Mouse (Mus musculus): ENCODE data around the gene Hpdl. TPM values are rescaled to one million over a fixed set of nuclear protein-coding genes. Genes with fewer than 3 reads are reported as not detected.

Gene Hpdl
- total RNA-seq, 2 experiments from 2014 or later = 1.5 to 1.9 TPM

DNA sequence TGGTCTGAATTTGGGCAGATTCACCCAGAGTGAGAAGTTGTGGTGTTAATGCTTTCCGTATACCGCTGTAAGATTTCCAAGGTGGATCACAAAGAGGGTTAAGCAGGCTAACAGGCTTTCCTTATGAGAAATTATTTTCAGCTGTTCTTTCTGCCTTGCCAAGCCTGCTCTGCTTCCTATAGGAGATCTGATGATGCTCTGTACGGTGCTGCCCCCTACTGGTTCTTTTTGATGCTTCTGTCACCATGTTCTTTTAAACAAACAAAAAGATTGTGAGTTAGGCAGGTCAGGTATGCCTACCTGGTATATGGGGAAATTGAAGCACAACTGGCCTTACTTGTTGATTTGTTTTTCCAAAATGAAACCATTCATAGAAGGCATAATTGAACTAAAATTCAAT, 32.6 kb downstream of the Hpdl start:
- TF ChIP-seq CTCF (IDR thresholded peaks at IDR 0.05) = peak; percentile 87
- peak overlapping the region; percentile 65 for H3K27ac ChIP-seq
- intact Hi-C loops (cut with DNase I) = loop anchor here (1.0 to 5.0 kb wide), 2 partner anchors 70 to 147 kb away; no protein-coding TSS in a partner anchor
- peak overlapping the region; percentile 58 for H3K4me3 ChIP-seq
- peak; percentile 75 for DNase-seq

DNA sequence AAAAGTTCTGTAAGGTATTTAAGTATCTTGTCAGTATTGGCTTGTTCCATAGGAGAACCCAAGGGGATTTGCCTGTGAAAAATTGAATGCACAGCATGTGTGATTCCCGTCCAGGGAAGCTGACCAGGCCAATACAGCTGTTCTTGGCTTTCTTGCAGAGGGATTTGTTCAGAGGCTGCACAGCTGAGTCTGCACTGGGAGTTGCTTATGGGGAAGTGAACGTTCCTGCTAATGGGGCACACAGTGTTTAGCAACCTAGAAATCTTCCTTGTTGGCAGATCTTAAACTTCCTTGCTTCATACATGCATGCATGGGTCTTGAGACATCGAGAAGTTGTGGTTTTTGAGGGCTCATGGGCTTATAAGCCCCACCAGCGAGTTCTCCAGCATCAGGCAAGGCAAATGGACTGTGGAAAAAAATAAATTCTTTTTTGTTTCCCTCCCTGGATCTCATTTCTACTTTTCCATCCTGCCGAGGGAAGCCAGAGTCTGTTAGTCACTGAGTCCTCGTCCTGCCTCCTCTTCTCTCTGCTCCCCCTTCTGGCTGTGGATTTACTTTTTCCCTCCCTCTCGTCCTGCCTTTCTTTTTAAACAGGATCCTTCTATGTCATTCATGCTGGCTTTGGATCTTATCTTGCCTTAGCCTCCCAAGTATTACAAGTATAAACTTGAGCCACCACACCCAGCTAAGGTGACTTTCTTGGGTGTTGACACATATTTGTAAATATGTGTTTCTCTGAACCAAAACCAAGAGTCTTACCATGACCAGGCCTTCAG, 33.3 kb downstream of the Hpdl start:
- peak overlapping the region; percentile 58 for H3K4me3 ChIP-seq
- intact Hi-C loops (cut with DNase I) = loop anchor here (5.0 kb wide), 1 partner anchor 146 kb away; no protein-coding TSS in a partner anchor
- TF ChIP-seq CTCF (IDR thresholded peaks at IDR 0.05) = peak; percentile 29; the same call in 1 of the 2 replicates
- peak overlapping the region; percentile 65 for H3K27ac ChIP-seq
- DNase-seq = no peak

DNA sequence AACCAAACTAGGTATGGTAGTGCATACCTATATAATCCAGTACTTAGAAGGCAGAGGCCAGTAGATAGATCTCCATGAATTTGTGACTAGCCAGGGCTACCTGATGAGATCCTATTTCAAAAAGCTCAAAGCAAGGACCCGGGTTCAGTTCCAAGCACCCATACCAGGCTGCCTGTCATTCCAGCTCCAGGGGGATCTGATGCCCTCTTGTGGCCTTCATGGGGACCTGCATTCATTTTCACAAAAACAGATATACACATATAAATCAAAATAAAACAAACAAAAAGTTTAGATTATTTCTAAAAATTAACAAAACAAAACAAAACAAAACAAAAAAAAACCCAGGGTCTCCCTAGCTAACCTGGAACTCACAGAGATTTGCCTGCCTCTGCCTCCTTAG, 34.9 kb downstream of the Hpdl start:
- intact Hi-C loops (cut with DNase I) = loop anchor here (5.0 kb wide), 1 partner anchor 144 kb away; no protein-coding TSS in a partner anchor
- no peak overlapping the region for H3K4me3 ChIP-seq
- peak; percentile 41 for TF ChIP-seq CTCF (IDR thresholded peaks at IDR 0.05)
- H3K27ac ChIP-seq = no peak overlapping the region
- DNase-seq = no peak

DNA sequence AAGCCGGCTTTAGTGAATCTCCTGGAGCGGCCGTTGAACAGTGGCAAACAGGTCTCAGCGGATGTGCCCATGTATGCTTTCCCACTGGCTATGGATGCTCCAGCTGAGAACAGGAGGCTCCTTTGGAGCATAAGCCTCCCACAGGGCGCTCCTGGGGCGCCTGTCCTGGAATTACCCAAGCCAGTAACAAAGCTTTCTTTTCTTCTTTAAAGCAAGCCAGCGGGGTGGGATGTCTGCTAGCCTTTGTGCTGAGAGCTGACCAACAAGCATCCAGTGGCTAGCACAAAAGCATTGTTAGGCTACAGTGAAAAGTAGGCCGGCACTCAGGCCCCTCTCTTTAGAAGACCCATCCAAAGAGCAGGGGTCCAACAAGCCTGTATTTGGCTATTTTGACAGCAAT, 39.3 kb downstream of the Hpdl start:
- no peak overlapping the region; the same call in 1 of the 2 replicates for H3K27ac ChIP-seq
- intact Hi-C loops (cut with DNase I) = no loop called here
- no peak for DNase-seq
- TF ChIP-seq CTCF (IDR thresholded peaks at IDR 0.05) = no peak
- H3K4me3 ChIP-seq = no peak overlapping the region

DNA sequence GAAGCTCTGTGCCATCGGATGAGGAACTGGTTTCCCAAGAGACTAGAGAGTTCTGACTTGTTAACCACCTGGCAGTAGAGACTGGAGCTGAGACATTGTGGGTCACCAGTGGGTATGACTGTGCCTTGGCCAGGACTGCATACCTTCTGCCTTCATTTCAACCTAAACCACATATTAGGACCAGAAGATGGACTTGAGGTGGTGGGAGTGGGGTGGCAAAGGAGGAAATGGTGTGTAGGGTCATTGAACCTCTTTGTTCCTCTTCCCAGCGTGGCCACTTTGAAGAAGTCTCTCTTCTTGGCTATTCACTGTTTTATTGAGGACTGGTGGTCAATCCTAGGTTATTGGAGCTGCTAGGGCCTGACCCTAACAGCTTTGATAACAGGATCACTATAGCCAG, 40.1 kb downstream of the Hpdl start:
- TF ChIP-seq CTCF (IDR thresholded peaks at IDR 0.05) = no peak
- no peak for DNase-seq
- Histone ChIP-seq H3K27ac (no peak overlapping the region), H3K4me3 (no peak overlapping the region)
- intact Hi-C loops (cut with DNase I) = no loop called here

DNA sequence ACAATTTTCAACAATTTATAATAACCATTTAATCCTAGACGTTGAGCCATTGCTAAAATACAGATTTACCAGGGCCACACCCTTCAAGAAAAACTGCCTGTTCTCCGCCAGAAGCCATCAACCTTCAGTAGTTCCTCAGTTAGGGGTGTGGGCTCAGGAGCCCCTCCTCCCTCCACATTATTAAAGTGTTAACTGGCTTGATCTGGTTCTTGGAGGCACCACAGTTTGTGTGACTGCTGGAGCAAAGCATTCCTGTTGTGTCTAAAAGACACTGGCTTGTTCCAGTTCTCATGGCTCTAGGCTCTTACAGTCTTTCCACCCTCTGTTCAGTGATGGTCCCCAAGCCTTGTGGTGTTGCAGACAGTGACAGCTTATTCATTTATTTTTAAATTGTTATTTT, 41.0 kb downstream of the Hpdl start:
- intact Hi-C loops (cut with DNase I) = no loop called here
- TF ChIP-seq CTCF (IDR thresholded peaks at IDR 0.05) = no peak
- H3K4me3 ChIP-seq = no peak overlapping the region
- no peak for DNase-seq
- H3K27ac ChIP-seq = no peak overlapping the region

DNA sequence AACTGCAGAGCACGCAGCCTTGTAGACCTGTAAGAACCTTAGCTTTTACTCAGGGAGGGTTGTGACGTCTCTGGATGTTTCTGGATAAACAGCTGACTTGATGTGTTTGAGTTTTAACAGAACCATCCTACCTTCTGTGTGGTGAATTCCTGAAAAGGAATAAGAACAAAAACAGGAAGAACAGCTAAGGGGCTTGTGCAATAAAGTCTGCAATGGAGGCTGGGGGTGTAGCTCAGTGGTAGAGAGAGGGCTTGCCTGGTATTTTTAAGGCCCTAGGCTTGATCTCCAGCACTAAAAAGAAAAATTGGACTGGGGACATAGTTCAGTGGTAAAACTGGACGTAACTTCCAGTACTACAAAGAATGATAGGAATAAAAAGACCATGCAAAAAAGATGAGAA, 44.4 kb downstream of the Hpdl start:
- no peak for TF ChIP-seq CTCF (IDR thresholded peaks at IDR 0.05)
- Histone ChIP-seq H3K4me3 (no peak overlapping the region), H3K27ac (no peak overlapping the region)
- DNase-seq = no peak
- intact Hi-C loops (cut with DNase I) = no loop called here

DNA sequence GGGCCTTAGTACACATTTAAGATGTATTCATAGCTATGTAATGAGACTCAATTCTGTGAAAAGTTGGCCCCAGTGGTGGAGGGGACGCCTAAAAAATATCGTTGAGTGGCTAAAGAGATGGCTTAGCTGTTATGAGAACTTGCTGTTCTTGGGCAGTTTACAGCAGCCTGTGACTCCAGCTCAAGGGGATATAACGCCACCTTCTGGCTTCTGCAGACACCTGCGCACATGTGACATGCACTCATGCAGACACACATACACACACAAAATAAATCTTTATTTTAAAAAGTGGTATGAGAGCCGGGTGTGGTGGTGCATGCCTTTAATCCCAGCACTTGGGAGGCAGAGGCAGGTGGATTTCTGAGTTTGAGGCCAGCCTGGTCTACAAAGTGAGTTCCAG, 45.1 kb downstream of the Hpdl start:
- DNase-seq = no peak
- intact Hi-C loops (cut with DNase I) = no loop called here

More for the DNA sequence above, 45.1 kb downstream of the Hpdl start:
- no peak overlapping the region for H3K27ac ChIP-seq
- no peak for TF ChIP-seq CTCF (IDR thresholded peaks at IDR 0.05)
- no peak overlapping the region for H3K4me3 ChIP-seq

Other genes with a start within 250 kb of the Hpdl start
- 1 to 10 TPM; 1.4 to 2.0 TPM for gene Ccdc17, start 225.1 kb downstream of the Hpdl start, total RNA-seq (2021)
- 10 to 100 TPM; 11.5 to 11.8 TPM for gene Nasp, start 193.8 kb downstream of the Hpdl start, total RNA-seq (2021)
- gene Akr1a1, start 170.0 kb downstream of the Hpdl start, total RNA-seq (2021) = 100 to 1,000 TPM; 178 to 196 TPM
- 100 to 1,000 TPM; 260 to 273 TPM for gene Prdx1, start 136.2 kb downstream of the Hpdl start, total RNA-seq (2021)
- 10 to 100 TPM; 25.5 to 46.4 TPM for gene Mmachc, start 113.3 kb downstream of the Hpdl start, total RNA-seq (2021)
- 1 to 10 TPM; 1.9 to 3.8 TPM for gene Ccdc163, start 113.2 kb downstream of the Hpdl start, total RNA-seq (2021)
- 1 to 10 TPM; 1.5 TPM for gene Tesk2, start 100.8 kb downstream of the Hpdl start, total RNA-seq (2021)
- gene Toe1, start 14.1 kb downstream of the Hpdl start, total RNA-seq (2021) = 1 to 10 TPM; 4.1 to 5.4 TPM
- 1 to 10 TPM in 1 of 2 experiments, under 1 TPM in 1; 0.87 to 1.8 TPM for gene Mutyh, start 14.0 kb downstream of the Hpdl start, total RNA-seq (2021)
- gene Zswim5, start 55.7 kb upstream of the Hpdl start, total RNA-seq (2021) = under 1 TPM in 1 of 2 experiments, not detected in 1; 0.14 TPM
- 10 to 100 TPM; 59.1 to 69.1 TPM for gene Urod, start 172.7 kb upstream of the Hpdl start, total RNA-seq (2021)
- 10 to 100 TPM; 13.8 to 15.3 TPM for gene Hectd3, start 173.6 kb upstream of the Hpdl start, total RNA-seq (2021)
- 10 to 100 TPM; 22.2 to 23.2 TPM for gene Eif2b3, start 197.7 kb upstream of the Hpdl start, total RNA-seq (2021)

All from gastrocnemius, adult 2 months (tissue).